Mouse (Mus musculus): Measurements from ENCODE around the gene ccdc198.

DNA sequence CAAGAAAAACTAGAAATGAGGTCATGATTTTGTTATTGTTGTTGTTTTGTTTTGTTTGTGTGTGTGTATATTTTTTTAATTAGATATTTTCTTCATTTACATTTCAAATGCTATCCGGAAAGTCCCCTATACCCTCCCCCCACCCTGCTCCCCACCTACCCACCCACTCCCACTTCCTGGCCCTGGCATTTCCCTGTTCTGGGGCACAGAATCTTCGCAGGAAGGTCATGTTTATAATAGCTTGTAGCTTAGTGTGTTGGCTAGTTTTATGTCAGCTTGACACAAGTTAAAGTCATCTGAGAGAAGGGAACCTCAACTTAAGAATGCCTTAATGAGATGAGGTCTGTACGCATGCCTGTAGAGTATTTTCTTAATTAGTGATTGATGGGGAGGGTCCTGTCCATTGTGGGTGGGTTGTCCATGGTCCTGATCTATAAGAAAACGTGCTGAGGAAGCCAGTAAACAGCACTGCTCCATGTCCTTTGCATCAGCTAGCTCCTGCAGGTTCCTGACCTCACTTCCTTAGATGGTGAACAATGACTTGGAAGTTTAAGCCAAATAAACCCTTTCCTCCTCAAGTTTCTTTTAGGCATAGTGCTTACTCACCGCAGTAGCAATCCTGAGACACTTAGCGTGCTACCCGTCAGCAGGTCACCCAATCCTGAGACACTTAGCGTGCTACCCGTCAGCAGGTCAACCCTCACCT, 44.0 kb downstream of the ccdc198 start:
- TF ChIP-seq EP300 (IDR thresholded peaks at IDR 0.05; ENCODE audit: insufficient read depth, low read depth, low read length): no peak
- no peak for TF ChIP-seq POLR2A (IDR thresholded peaks at IDR 0.05; ENCODE audit: insufficient read depth, low read length)
- TF ChIP-seq CTCF (IDR thresholded peaks at IDR 0.05; ENCODE audit: low read depth, low read length): no peak
